Mouse (Mus musculus): ENCODE measurements around the gene Ptpn6. TPM values are rescaled to one million over a fixed set of nuclear protein-coding genes. Genes with fewer than 3 reads are reported as not detected.
"Not testable (repeated sequence)": the region's sequence is repeated elsewhere in the genome, so short reads cannot be mapped to it uniquely, and the experiment has no call there.

Gene Ptpn6
- total RNA-seq, 1 experiment = 16.5 TPM

DNA sequence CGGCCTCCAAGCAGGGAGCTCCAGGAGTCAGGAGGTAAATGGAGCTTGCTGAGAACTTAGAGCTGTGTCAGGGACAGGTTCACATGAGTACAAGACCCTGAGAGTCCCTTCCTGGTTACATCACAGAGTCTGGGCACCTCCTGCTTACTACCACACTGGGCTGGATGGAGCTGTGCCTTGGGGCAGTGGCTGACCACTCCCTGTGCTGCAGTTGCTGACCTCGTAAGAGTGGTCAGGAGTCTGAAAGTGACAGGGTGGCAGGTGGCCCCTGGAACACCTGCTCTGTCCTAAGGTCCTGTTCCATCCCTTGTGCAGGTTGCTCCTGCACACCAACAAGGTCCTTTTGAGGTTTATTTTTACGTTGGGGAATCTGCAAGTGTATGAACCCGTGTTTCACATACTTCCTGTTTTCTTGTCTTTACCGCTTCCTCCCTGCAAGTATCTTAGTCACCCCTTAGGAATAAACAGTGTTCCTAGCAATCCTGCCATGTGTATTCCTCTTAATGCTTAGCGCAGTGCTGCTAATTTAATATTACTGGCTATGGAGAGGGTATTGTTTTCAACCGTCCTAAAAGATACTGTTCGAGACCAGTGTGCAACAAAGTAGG, 50.3 kb downstream of the Ptpn6 start:
- no peaks in the 10 kb centered on the region for H3K9me3 ChIP-seq (ENCODE audit: control insufficient read depth, insufficient read depth, low read depth, low read length)
- no peak overlapping the region for H3K27ac ChIP-seq (ENCODE audit: insufficient read depth, low read depth, low read length, poor library complexity, severe bottlenecking)
- H3K9ac ChIP-seq (ENCODE audit: insufficient read depth, low read depth, low read length, poor library complexity, severe bottlenecking) = no peak overlapping the region
- H3K4me3 ChIP-seq (ENCODE audit: insufficient read depth in 1 of 2, low read depth in 1 of 2, low read length in 2 of 2, poor library complexity in 1 of 2, severe bottlenecking in 1 of 2) = no peak overlapping the region
- in situ Hi-C loops (cut with MboI; ENCODE audit: low sequenced_read_pairs in 2 of 2, unreplicated experiment in 2 of 2) = no loop called here
- peaks cover 0 to 8% of the 10 kb centered on the region in 2 experiments; a peak in 2 of 4 replicates for H3K4me1 ChIP-seq (ENCODE audit: control insufficient read depth in 2 of 2, insufficient read depth in 2 of 2, low read length in 2 of 2, poor library complexity in 1 of 2)
- H3K36me3 ChIP-seq (ENCODE audit: control insufficient read depth, insufficient read depth, low read length, poor library complexity, severe bottlenecking) = no peaks in the 10 kb centered on the region; the same call in 1 of the 2 replicates
- DNase-seq (ENCODE audit: low read depth, low spot score) = no peak
- TF ChIP-seq ZC3H11A (IDR thresholded peaks at IDR 0.05; ENCODE audit: borderline replicate concordance, low read depth, low read length) (no peak), MAFK (IDR thresholded peaks at IDR 0.05; ENCODE audit: insufficient read depth, low read depth, low read length) (no peak), HCFC1 (IDR thresholded peaks at IDR 0.05; ENCODE audit: borderline replicate concordance, insufficient read depth, low read length) (no peak), CHD2 (IDR thresholded peaks at IDR 0.05; ENCODE audit: low read depth, low read length) (no peak), ZNF384 (IDR thresholded peaks at IDR 0.05; ENCODE audit: low read depth, low read length) (no peak)

DNA sequence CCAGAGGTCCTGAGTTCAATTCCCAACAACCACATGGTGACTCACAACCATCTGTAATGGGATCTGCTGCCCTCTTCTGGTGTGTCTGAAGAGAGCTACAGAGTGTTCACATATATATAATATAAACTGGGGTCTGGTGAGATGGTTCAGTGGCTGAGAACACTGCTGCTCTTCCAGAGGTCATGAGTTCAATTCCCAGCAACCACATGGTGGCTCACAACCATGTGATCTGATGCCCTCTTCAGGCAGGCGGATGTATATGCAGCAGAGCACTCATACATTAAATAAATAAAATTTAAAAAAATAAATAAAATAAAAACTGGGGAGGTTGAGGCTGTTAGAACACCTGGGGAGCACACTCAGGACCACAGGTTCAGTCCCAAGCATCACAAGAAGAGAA, 51.9 kb downstream of the Ptpn6 start:
- DNase-seq (ENCODE audit: low read depth, low spot score); H3K27ac ChIP-seq (ENCODE audit: insufficient read depth, low read depth, low read length, poor library complexity, severe bottlenecking); H3K9me3 ChIP-seq (ENCODE audit: control insufficient read depth, insufficient read depth, low read depth, low read length); H3K9ac ChIP-seq (ENCODE audit: insufficient read depth, low read depth, low read length, poor library complexity, severe bottlenecking); H3K4me1 ChIP-seq (ENCODE audit: control insufficient read depth in 2 of 2, insufficient read depth in 2 of 2, low read length in 2 of 2, poor library complexity in 1 of 2); H3K36me3 ChIP-seq (ENCODE audit: control insufficient read depth, insufficient read depth, low read length, poor library complexity, severe bottlenecking); H3K4me3 ChIP-seq (ENCODE audit: insufficient read depth in 1 of 2, low read depth in 1 of 2, low read length in 2 of 2, poor library complexity in 1 of 2, severe bottlenecking in 1 of 2); in situ Hi-C loops (cut with MboI; ENCODE audit: low sequenced_read_pairs in 2 of 2, unreplicated experiment in 2 of 2): not testable (repeated sequence)

DNA sequence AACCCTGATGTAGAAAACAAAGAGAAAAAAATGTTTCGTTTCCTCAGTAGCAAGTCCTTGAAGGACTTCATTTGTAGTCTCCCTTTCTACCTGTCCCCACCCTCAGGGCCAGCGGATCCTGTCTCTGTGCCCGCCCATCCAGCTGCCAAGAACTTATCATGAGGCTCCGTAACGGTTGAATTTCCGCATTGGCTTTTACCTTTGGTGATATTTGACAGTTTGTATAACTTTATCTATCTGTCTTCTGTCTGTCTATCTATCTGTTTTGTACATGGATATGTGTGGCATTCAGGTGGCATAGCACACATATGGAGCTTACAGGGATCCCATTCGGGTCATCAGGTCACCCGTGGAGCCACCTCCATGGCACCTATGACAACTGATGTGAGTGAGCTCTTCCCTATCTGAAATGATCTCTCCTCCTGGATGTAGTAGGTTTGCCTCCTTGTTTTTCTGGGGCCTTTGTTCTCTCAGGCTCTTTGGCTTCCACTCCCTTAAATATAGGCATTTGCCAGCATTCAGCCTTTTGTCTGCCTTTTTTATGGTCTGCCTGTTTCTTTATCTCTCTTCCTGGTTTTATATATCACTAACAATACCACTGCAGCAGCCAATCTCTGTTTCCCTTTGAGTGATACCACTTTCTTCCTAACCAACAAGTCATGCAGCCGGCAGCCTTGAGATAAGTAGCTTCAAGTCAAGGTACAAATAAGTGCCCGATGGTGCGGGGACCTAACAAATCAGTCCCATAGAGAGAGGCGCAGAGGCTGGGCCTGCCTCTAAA, 52.7 kb downstream of the Ptpn6 start:
- no peak for TF ChIP-seq ZNF384 (IDR thresholded peaks at IDR 0.05; ENCODE audit: low read depth, low read length)
- no peak for TF ChIP-seq CHD2 (IDR thresholded peaks at IDR 0.05; ENCODE audit: low read depth, low read length)
- no peak for TF ChIP-seq MAFK (IDR thresholded peaks at IDR 0.05; ENCODE audit: insufficient read depth, low read depth, low read length)
- TF ChIP-seq HCFC1 (IDR thresholded peaks at IDR 0.05; ENCODE audit: borderline replicate concordance, insufficient read depth, low read length) = no peak
- TF ChIP-seq ZC3H11A (IDR thresholded peaks at IDR 0.05; ENCODE audit: borderline replicate concordance, low read depth, low read length) = no peak
- H3K4me3 ChIP-seq (ENCODE audit: insufficient read depth in 1 of 2, low read depth in 1 of 2, low read length in 2 of 2, poor library complexity in 1 of 2, severe bottlenecking in 1 of 2) = no peak overlapping the region
- no peaks in the 10 kb centered on the region; the same call in 1 of the 2 replicates for H3K36me3 ChIP-seq (ENCODE audit: control insufficient read depth, insufficient read depth, low read length, poor library complexity, severe bottlenecking)
- H3K9ac ChIP-seq (ENCODE audit: insufficient read depth, low read depth, low read length, poor library complexity, severe bottlenecking) = no peak overlapping the region
- no peaks in the 10 kb centered on the region for H3K9me3 ChIP-seq (ENCODE audit: control insufficient read depth, insufficient read depth, low read depth, low read length)
- H3K4me1 ChIP-seq (ENCODE audit: control insufficient read depth in 2 of 2, insufficient read depth in 2 of 2, low read length in 2 of 2, poor library complexity in 1 of 2) = peaks cover 0 to 3% of the 10 kb centered on the region in 2 experiments; a peak in 2 of 4 replicates
- DNase-seq (ENCODE audit: low read depth, low spot score) = no peak
- in situ Hi-C loops (cut with MboI; ENCODE audit: low sequenced_read_pairs in 2 of 2, unreplicated experiment in 2 of 2) = no loop called here
- H3K27ac ChIP-seq (ENCODE audit: insufficient read depth, low read depth, low read length, poor library complexity, severe bottlenecking) = no peak overlapping the region

DNA sequence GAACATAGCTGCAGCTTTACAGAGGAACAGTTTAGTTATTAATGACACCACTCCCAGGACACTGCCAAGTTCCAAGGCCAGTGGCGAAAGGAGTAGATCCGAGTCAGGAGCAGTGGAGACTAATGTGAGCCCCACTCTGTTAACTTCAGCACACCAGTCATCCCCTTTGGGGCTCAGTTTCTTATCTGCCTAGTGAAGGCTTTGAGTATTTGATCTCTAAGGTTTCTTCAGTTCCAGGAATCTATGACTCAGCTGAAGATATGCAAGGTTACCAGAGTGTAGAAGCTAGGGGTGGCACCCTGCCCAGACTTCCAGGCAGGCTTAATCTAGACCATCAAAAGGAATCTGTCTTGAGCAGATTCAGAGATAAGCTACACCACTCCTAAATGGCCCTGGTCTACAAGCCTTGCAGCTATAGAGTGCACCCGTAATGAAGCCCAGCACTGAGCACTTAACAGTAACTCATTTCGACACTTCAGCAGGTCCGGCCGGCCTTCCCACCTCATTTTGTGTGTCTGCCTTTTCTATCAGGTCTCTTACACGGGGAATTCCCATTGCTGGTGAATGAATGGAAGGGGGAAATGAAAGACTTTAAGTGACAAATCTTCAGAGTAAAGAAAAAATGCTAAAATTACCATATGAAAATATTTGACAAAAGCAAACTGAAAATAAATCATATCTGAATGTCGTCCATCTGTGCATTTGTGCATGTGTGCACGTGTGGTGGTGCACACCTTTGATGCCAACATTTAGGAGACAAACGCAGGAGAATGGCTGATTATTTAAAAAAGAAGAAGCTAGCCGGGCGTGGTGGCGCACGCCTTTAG, 54.7 kb downstream of the Ptpn6 start:
- no peak for DNase-seq (ENCODE audit: low read depth, low spot score)
- H3K9ac ChIP-seq (ENCODE audit: insufficient read depth, low read depth, low read length, poor library complexity, severe bottlenecking) = no peak overlapping the region

DNA sequence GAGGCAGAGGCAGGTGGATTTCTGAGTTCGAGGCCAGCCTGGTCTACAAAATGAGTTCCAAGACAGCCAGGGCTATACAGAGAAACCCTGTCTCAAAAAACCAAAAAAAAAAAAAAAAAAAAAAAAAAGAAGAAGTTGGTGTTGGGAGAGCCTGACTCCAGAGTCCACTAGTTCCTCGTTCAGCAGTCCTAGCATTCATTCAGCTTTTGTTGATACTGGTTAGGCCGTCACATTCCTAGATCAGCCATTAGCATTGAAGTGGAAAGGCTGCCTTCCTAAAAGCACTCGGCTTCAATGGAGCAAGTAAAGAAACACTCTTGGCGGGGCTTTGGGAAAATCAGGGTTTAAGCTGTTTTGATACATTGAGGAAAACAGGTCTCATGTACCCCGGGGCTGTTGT, 56.2 kb downstream of the Ptpn6 start:
- H3K4me3 ChIP-seq (ENCODE audit: insufficient read depth in 1 of 2, low read depth in 1 of 2, low read length in 2 of 2, poor library complexity in 1 of 2, severe bottlenecking in 1 of 2); H3K4me1 ChIP-seq (ENCODE audit: control insufficient read depth in 2 of 2, insufficient read depth in 2 of 2, low read length in 2 of 2, poor library complexity in 1 of 2); H3K9me3 ChIP-seq (ENCODE audit: control insufficient read depth, insufficient read depth, low read depth, low read length); H3K27ac ChIP-seq (ENCODE audit: insufficient read depth, low read depth, low read length, poor library complexity, severe bottlenecking); DNase-seq (ENCODE audit: low read depth, low spot score); H3K9ac ChIP-seq (ENCODE audit: insufficient read depth, low read depth, low read length, poor library complexity, severe bottlenecking); in situ Hi-C loops (cut with MboI; ENCODE audit: low sequenced_read_pairs in 2 of 2, unreplicated experiment in 2 of 2); H3K36me3 ChIP-seq (ENCODE audit: control insufficient read depth, insufficient read depth, low read length, poor library complexity, severe bottlenecking): not testable (repeated sequence)

More for the DNA sequence above, 54.7 kb downstream of the Ptpn6 start:
- TF ChIP-seq ZNF384 (IDR thresholded peaks at IDR 0.05; ENCODE audit: low read depth, low read length) (no peak), ZC3H11A (IDR thresholded peaks at IDR 0.05; ENCODE audit: borderline replicate concordance, low read depth, low read length) (no peak), CHD2 (IDR thresholded peaks at IDR 0.05; ENCODE audit: low read depth, low read length) (no peak), MAFK (IDR thresholded peaks at IDR 0.05; ENCODE audit: insufficient read depth, low read depth, low read length) (no peak), HCFC1 (IDR thresholded peaks at IDR 0.05; ENCODE audit: borderline replicate concordance, insufficient read depth, low read length) (no peak)
- H3K36me3 ChIP-seq (ENCODE audit: control insufficient read depth, insufficient read depth, low read length, poor library complexity, severe bottlenecking) = no peaks in the 10 kb centered on the region; the same call in 1 of the 2 replicates
- peaks cover 0 to 3% of the 10 kb centered on the region in 2 experiments; a peak in 2 of 4 replicates for H3K4me1 ChIP-seq (ENCODE audit: control insufficient read depth in 2 of 2, insufficient read depth in 2 of 2, low read length in 2 of 2, poor library complexity in 1 of 2)
- H3K4me3 ChIP-seq (ENCODE audit: insufficient read depth in 1 of 2, low read depth in 1 of 2, low read length in 2 of 2, poor library complexity in 1 of 2, severe bottlenecking in 1 of 2) = no peak overlapping the region
- no peaks in the 10 kb centered on the region for H3K9me3 ChIP-seq (ENCODE audit: control insufficient read depth, insufficient read depth, low read depth, low read length)
- in situ Hi-C loops (cut with MboI; ENCODE audit: low sequenced_read_pairs in 2 of 2, unreplicated experiment in 2 of 2) = no loop called here
- no peak overlapping the region for H3K27ac ChIP-seq (ENCODE audit: insufficient read depth, low read depth, low read length, poor library complexity, severe bottlenecking)

Data from ES-E14 (cell line).